Mouse (Mus musculus): ENCODE data around the gene Fgd2.
"Not testable (repeated sequence)": the region's sequence is repeated elsewhere in the genome, so short reads cannot be mapped to it uniquely, and the experiment has no call there.

DNA sequence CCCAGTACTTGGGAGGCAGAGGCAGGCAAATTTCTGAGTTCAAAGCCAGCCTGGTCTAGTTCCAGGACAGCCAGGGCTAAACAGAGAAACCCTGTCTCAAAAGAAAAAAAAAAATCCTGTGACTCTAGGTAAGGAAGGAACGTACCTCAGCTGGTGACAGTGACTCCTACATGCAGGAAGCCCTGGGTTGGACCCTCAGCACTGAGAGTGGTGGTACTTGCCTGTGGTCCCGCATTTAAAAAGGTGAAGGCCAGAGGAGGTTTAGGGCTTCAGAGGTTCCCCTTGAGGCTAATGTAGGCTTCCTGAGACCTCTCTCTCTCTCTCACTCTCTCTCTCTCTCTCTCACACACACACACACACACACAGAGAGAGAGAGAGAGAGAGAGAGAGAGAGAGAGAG, 34.0 kb downstream of the Fgd2 start:
- TF ChIP-seq CTCF (IDR thresholded peaks at IDR 0.05; ENCODE audit: control insufficient read depth, insufficient read depth, low read length); POLR2A (IDR thresholded peaks at IDR 0.05; ENCODE audit: borderline replicate concordance, control insufficient read depth, low read depth, low read length): not testable (repeated sequence)
